Mouse (Mus musculus) myocyte (in vitro differentiated cells): ENCODE results near the gene Dtx3. TPM values are rescaled to one million over a fixed set of nuclear protein-coding genes. Genes with fewer than 3 reads are reported as not detected.
A peak's percentile ranks its signal among the peaks of the same experiment; 100 is the strongest.

ENCODE experiments used
- H3K27me3 ChIP-seq: one replicate; pipeline ENCODE4 v1.6.1; 2011; ENCODE audit not compliant: control insufficient read depth, insufficient read depth, insufficient read length
- H3K36me3 ChIP-seq: one replicate; pipeline ENCODE4 v1.6.1; 2011; ENCODE audit not compliant: control insufficient read depth, insufficient read depth
- H3K4me2 ChIP-seq: one replicate; pipeline ENCODE4 v1.6.1; 2011; ENCODE audit warnings: low read depth, control low read depth
- H3K4me3 ChIP-seq: one replicate; pipeline ENCODE4 v1.5.1; 2011; ENCODE audit warnings: mild to moderate bottlenecking, control low read depth, moderate library complexity
- H3K79me2 ChIP-seq: one replicate; pipeline ENCODE4 v1.6.1; 2011; ENCODE audit not compliant: control insufficient read depth, insufficient read depth
- H3ac ChIP-seq: one replicate; pipeline ENCODE4 v1.6.1; 2011; ENCODE audit not compliant: control insufficient read depth, insufficient read length
- CEBPB ChIP-seq: IDR thresholded peaks from 2 replicates; pipeline ENCODE4 v1.6.1; 2011; ENCODE audit warnings: mild to moderate bottlenecking, moderate library complexity; ENCODE audit not compliant: poor library complexity, insufficient read depth, severe bottlenecking
- E2F4 ChIP-seq: IDR thresholded peaks from one replicate; pipeline ENCODE4 v1.6.1; 2011; ENCODE audit warnings: mild to moderate bottlenecking, control low read depth, moderate library complexity; ENCODE audit not compliant: insufficient read depth
- MAX ChIP-seq: IDR thresholded peaks from one replicate; pipeline ENCODE4 v1.6.1; 2011; ENCODE audit warnings: low read depth, mild to moderate bottlenecking, control low read depth
- MYOD1 ChIP-seq, 3 experiments: IDR thresholded peaks; one replicate each; pipeline ENCODE4 v1.6.1; 2011; ENCODE audit warnings: control low read depth in 2 of 3, low read depth in 2 of 3, mild to moderate bottlenecking in 2 of 3, moderate library complexity in 1 of 3; ENCODE audit not compliant: insufficient read length in 2 of 3, control insufficient read depth in 1 of 3
- MYOG ChIP-seq, 3 experiments: IDR thresholded peaks; one replicate each; pipeline ENCODE4 v1.6.1; 2011; ENCODE audit warnings: control low read depth in 2 of 3, low read depth in 2 of 3, mild to moderate bottlenecking in 2 of 3; ENCODE audit not compliant: insufficient read length in 2 of 3, control insufficient read depth in 1 of 3, insufficient read depth in 1 of 3
- POLR2A ChIP-seq: IDR thresholded peaks from one replicate; pipeline ENCODE4 v1.6.1; 2011; ENCODE audit warnings: low read depth, mild to moderate bottlenecking, control low read depth, moderate library complexity; ENCODE audit not compliant: insufficient read length
- POLR2AphosphoS2 ChIP-seq: IDR thresholded peaks from one replicate; pipeline ENCODE4 v1.6.1; 2011; ENCODE audit warnings: low read depth, control low read depth; ENCODE audit not compliant: insufficient read length
- REST ChIP-seq: IDR thresholded peaks from one replicate; pipeline ENCODE4 v1.6.1; 2011; ENCODE audit warnings: mild to moderate bottlenecking, control low read depth, moderate library complexity; ENCODE audit not compliant: insufficient read depth, insufficient read length
- SRF ChIP-seq: IDR thresholded peaks from one replicate; pipeline ENCODE4 v1.6.1; 2011; ENCODE audit warnings: low read depth; ENCODE audit not compliant: control insufficient read depth, insufficient read length
- TCF12 ChIP-seq: IDR thresholded peaks from one replicate; pipeline ENCODE4 v1.6.1; 2011; ENCODE audit warnings: mild to moderate bottlenecking, control low read depth; ENCODE audit not compliant: poor library complexity, insufficient read depth, severe bottlenecking
- TCF3 ChIP-seq: IDR thresholded peaks from one replicate; pipeline ENCODE4 v1.6.1; 2011; ENCODE audit warnings: low read depth, control low read depth; ENCODE audit not compliant: insufficient read length
- USF1 ChIP-seq: IDR thresholded peaks from one replicate; pipeline ENCODE4 v1.6.1; 2011; ENCODE audit warnings: low read depth, mild to moderate bottlenecking, control low read depth, moderate library complexity
- polyA plus RNA-seq: library from polyadenylated mRNA; unstranded; fragments of >200 nt; fragmentation: generic; extraction: Trizol; gene quantifications from one replicate; pipeline ENCODE4 v1.2.1, GENCODE M21; 2012; ENCODE audit warnings: missing spikeins

Gene Dtx3
- polyA plus RNA-seq, 1 experiment = 42.4 TPM

GRCm38 (mm10) chr10:127213704-127214421, 18.3 kb upstream of the Dtx3 start:
- no peaks in the 10 kb centered on the region for H3K36me3 ChIP-seq
- H3ac ChIP-seq = no peak overlapping the region
- no peaks in the 10 kb centered on the region for H3K79me2 ChIP-seq
- no peak overlapping the region for H3K4me2 ChIP-seq
- TF ChIP-seq E2F4 = no peak
- no peak for TF ChIP-seq USF1
- no peak for TF ChIP-seq MYOG (IDR thresholded peaks at IDR 0.05; ENCODE audit: control insufficient read depth in 1 of 3, insufficient read depth in 1 of 3, insufficient read length in 2 of 3, low read depth in 2 of 3)
- TF ChIP-seq POLR2AphosphoS2 = no peak
- TF ChIP-seq REST = no peak
- no peak for TF ChIP-seq MYOD1 (IDR thresholded peaks at IDR 0.05; ENCODE audit: control insufficient read depth in 1 of 3, insufficient read length in 2 of 3, low read depth in 2 of 3)
- TF ChIP-seq TCF3 = no peak
- no peak for TF ChIP-seq TCF12
- TF ChIP-seq CEBPB = no peak
- no peak for TF ChIP-seq MAX
- TF ChIP-seq POLR2A = no peak
- no peak overlapping the region for H3K4me3 ChIP-seq
- H3K27me3 ChIP-seq = no peaks in the 10 kb centered on the region

- Histone ChIP-seq H3K4me2 (no peak overlapping the region), H3K36me3 (no peaks in the 10 kb centered on the region), H3ac (no peak overlapping the region), H3K79me2 (no peaks in the 10 kb centered on the region), H3K4me3 (no peak overlapping the region), H3K27me3 (no peaks in the 10 kb centered on the region)
- TF ChIP-seq POLR2A (no peak), E2F4 (no peak), TCF3 (no peak), USF1 (no peak), REST (no peak), MYOD1 (IDR thresholded peaks at IDR 0.05; ENCODE audit: control insufficient read depth in 1 of 3, insufficient read length in 2 of 3, low read depth in 2 of 3) (no peak), POLR2AphosphoS2 (no peak), TCF12 (no peak), MYOG (IDR thresholded peaks at IDR 0.05; ENCODE audit: control insufficient read depth in 1 of 3, insufficient read depth in 1 of 3, insufficient read length in 2 of 3, low read depth in 2 of 3) (no peak), SRF (no peak), CEBPB (no peak), MAX (no peak)
These were observed 17.7 kb upstream of the Dtx3 start for GRCm38 (mm10) chr10:127213272-127213671.

DNA sequence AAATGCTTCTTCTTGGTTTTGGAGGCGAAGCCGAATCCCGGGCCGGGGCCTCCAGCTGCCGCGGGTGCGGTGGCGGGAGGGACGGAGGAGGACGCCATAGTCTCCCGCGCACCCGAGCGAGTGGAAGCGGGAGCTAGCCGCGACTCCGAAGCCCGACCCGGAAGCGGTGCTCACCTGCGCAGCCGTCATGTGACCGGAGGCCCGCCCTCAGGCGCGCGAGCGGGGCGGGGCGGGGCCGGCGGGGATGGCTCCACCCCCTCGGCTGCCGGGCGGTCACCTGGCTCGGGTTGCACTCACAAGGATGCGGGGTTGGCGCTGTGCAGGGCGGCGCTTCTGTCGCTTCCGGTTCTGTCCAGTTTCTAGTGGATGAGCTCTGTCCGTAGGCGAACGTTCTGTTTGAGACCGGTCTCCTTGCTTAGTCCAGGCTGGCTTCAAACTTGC, 15.9 kb upstream of the Dtx3 start, which contains the start of gene Pip4k2c:
Gene Pip4k2c, minus strand, starts transcription at position 172 of the 441 bp plus-strand sequence.
- Histone ChIP-seq H3K36me3 (peaks cover 11% of the 10 kb centered on the region), H3K79me2 (no peaks in the 10 kb centered on the region), H3K4me2 (peak within 1 kb of the TSS; percentile 81), H3K4me3 (peak within 1 kb of the TSS; percentile 49), H3ac (peak within 1 kb of the TSS; percentile 36), H3K27me3 (no peaks in the 10 kb centered on the region)
- peak; percentile 89 for TF ChIP-seq USF1
- TF ChIP-seq CEBPB = no peak
- peak in 1 of 3 experiments; percentile 42 for TF ChIP-seq MYOD1 (IDR thresholded peaks at IDR 0.05; ENCODE audit: control insufficient read depth in 1 of 3, insufficient read length in 2 of 3, low read depth in 2 of 3)
- TF ChIP-seq POLR2AphosphoS2 = peak; percentile 64
- peak; percentile 71 for TF ChIP-seq POLR2A
- TF ChIP-seq TCF12 = no peak
- peak in 2 of 3 experiments; percentile 32 to 40 for TF ChIP-seq MYOG (IDR thresholded peaks at IDR 0.05; ENCODE audit: control insufficient read depth in 1 of 3, insufficient read depth in 1 of 3, insufficient read length in 2 of 3, low read depth in 2 of 3)
- peak; percentile 11 for TF ChIP-seq SRF
- TF ChIP-seq REST = no peak

GRCm38 (mm10) chr10:127210961-127211405, 15.5 kb upstream of the Dtx3 start:
- TF ChIP-seq MYOG (IDR thresholded peaks at IDR 0.05; ENCODE audit: control insufficient read depth in 1 of 3, insufficient read depth in 1 of 3, insufficient read length in 2 of 3, low read depth in 2 of 3) (no peak), POLR2A (no peak), TCF3 (no peak), MYOD1 (IDR thresholded peaks at IDR 0.05; ENCODE audit: control insufficient read depth in 1 of 3, insufficient read length in 2 of 3, low read depth in 2 of 3) (no peak), E2F4 (no peak), MAX (no peak), SRF (no peak), CEBPB (no peak), REST (no peak), POLR2AphosphoS2 (no peak), USF1 (no peak), TCF12 (no peak)
- H3ac ChIP-seq = peak overlapping the region; percentile 36
- peak overlapping the region; percentile 81 for H3K4me2 ChIP-seq
- H3K27me3 ChIP-seq = no peaks in the 10 kb centered on the region
- peaks cover 12% of the 10 kb centered on the region for H3K36me3 ChIP-seq
- no peaks in the 10 kb centered on the region for H3K79me2 ChIP-seq
- H3K4me3 ChIP-seq = peak overlapping the region; percentile 49

DNA sequence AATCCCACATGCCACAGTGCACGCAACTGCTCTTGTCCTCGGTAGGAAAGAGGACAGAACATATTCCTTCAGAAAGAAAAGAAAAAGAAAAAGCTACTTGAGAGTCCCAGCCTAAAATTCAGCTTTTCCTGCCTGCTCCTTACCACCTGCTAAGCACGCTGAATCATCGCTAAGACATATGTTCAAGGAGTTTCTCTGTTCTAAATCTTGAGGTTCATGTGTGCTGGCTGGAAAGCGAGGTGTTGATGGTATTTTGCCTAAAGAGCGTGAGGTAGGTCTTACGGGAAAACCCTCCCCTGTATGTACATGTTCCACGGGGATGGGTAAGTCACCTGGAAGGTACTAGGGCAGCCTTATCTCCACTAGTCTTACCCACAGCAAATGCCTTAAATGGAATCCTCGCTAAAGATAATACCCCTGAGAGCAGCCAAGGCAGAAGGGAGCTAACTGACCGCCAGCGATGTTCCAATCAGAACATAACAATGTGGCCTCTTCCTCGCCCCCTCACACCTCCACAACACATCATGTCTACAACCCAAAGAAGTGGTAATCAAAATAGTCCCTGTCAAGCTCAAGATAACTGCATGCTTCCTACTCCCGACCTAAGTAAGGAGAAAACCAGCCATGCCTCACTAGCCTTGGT, 14.5 kb upstream of the Dtx3 start:
- peak overlapping the region; percentile 49 for H3K4me3 ChIP-seq
- H3K36me3 ChIP-seq = peaks cover 18% of the 10 kb centered on the region
- no peaks in the 10 kb centered on the region for H3K27me3 ChIP-seq
- no peaks in the 10 kb centered on the region for H3K79me2 ChIP-seq
- TF ChIP-seq MAX (no peak), USF1 (no peak), TCF3 (no peak), POLR2A (no peak), E2F4 (no peak), SRF (no peak), REST (no peak), CEBPB (no peak), MYOD1 (IDR thresholded peaks at IDR 0.05; ENCODE audit: control insufficient read depth in 1 of 3, insufficient read length in 2 of 3, low read depth in 2 of 3) (no peak), MYOG (IDR thresholded peaks at IDR 0.05; ENCODE audit: control insufficient read depth in 1 of 3, insufficient read depth in 1 of 3, insufficient read length in 2 of 3, low read depth in 2 of 3) (no peak), POLR2AphosphoS2 (no peak), TCF12 (no peak)
- peak overlapping the region; percentile 81 for H3K4me2 ChIP-seq
- no peak overlapping the region for H3ac ChIP-seq
